10 mouse cellular contexts compared by ENCODE assay signal in genomic region chr4:62629905-62630304, GRCm38 (mm10).
A peak's percentile ranks its signal among the peaks of the same experiment; 100 is the strongest.
DNase-seq lines count a peak whose midpoint lies in the region; ATAC-seq and TF ChIP-seq lines count a peak whose summit lies in the region.
"Had no signal": no experiment of that assay in that cellular context is flagged by ENCODE, and none has a peak within 500 bp of the region (broad histone marks: within the 10 kb centered on the region; RNA-seq: fewer than 3 reads in every experiment).

No protein-coding gene starts in this region.

- peak overlapping the region; percentile 55 for H3K27ac ChIP-seq in heart, adult 2 months
- H3K27ac ChIP-seq in embryonic facial prominence, embryonic 13.5 days: peak overlapping the region; percentile 34; the same call in 1 of the 2 replicates
- H3K27ac ChIP-seq: neural tube, embryonic 12.5 days had no signal

- WGBS in heart, adult 2 months: 30% methylated on average over 4 of the region's 4 CpGs
- WGBS in embryonic facial prominence, embryonic 13.5 days: 64% methylated on average over 4 of the region's 4 CpGs

- no peak for TF ChIP-seq CTCF in heart, adult 2 months (IDR thresholded peaks at IDR 0.05)

- peaks cover 38% of the 10 kb centered on the region for H3K4me1 ChIP-seq in heart, adult 2 months (ENCODE audit: control insufficient read depth, insufficient read depth, low read length)
- peaks cover 66% of the 10 kb centered on the region for H3K4me1 ChIP-seq in embryonic facial prominence, embryonic 13.5 days

- no peaks in the 10 kb centered on the region for H3K79me2 ChIP-seq in heart, adult 2 months (replicated peaks; ENCODE audit: control insufficient read depth, insufficient read depth, low read length)

- H3K9me3 ChIP-seq in embryonic facial prominence, embryonic 13.5 days: no peaks in the 10 kb centered on the region
- H3K9me3 ChIP-seq: neural tube, embryonic 12.5 days had no signal

- no peak overlapping the region for H3K4me2 ChIP-seq in embryonic facial prominence, embryonic 13.5 days
- H3K4me2 ChIP-seq: neural tube, embryonic 12.5 days had no signal

- H3K27me3 ChIP-seq in heart, adult 2 months (ENCODE audit: control insufficient read depth, insufficient read depth, low read length): no peaks in the 10 kb centered on the region
- H3K27me3 ChIP-seq in embryonic facial prominence, embryonic 13.5 days: no peaks in the 10 kb centered on the region
- H3K27me3 ChIP-seq: neural tube, embryonic 12.5 days had no signal

- H3K4me3 ChIP-seq in heart, adult 2 months: no peak overlapping the region
- H3K4me3 ChIP-seq in embryonic facial prominence, embryonic 13.5 days: no peak overlapping the region
- H3K4me3 ChIP-seq: neural tube, embryonic 12.5 days had no signal

- peak in 1 of 2 experiments; percentile 45 for DNase-seq in heart, adult 2 months
- no peak for DNase-seq in heart, postnatal 14 days
- DNase-seq in 3134 (ENCODE audit: extremely low read depth, insufficient read length, low spot score): peak; percentile 49
- peak; percentile 55 for DNase-seq in naive thymus-derived CD4-positive, alpha-beta T cell, adult 2 months (ENCODE audit: low read depth)
- no peak for DNase-seq in adrenal gland, adult 2 months
- no peak for DNase-seq in left cerebral cortex, adult 8-10 months (ENCODE audit: low spot score in 2 of 2)
- DNase-seq in urinary bladder, postnatal 4 days (ENCODE audit: low spot score in 2 of 2): no peak
- DNase-seq: gastrocnemius, postnatal 36 days had no signal

- no peak for TF ChIP-seq POLR2A in heart, adult 2 months (IDR thresholded peaks at IDR 0.05; ENCODE audit: insufficient read depth, low read depth, low read length)

- no peak for TF ChIP-seq EP300 in heart, adult 2 months (IDR thresholded peaks at IDR 0.05; ENCODE audit: insufficient read depth, low read depth, low read length)

- H3K36me3 ChIP-seq in heart, adult 2 months (ENCODE audit: control insufficient read depth, insufficient read depth, low read length): peaks cover 14% of the 10 kb centered on the region
- no peaks in the 10 kb centered on the region for H3K36me3 ChIP-seq in embryonic facial prominence, embryonic 13.5 days

- H3K9ac ChIP-seq in heart, adult 2 months (ENCODE audit: low read depth, low read length): no peak overlapping the region
- H3K9ac ChIP-seq in embryonic facial prominence, embryonic 13.5 days: no peak overlapping the region
- H3K9ac ChIP-seq: neural tube, embryonic 12.5 days had no signal

- intact Hi-C loops in heart, adult 2 months (cut with DNase I): no loop called here
- intact Hi-C loops in heart, postnatal 14 days (cut with DNase I): no loop called here

- no peak for ATAC-seq in embryonic facial prominence, embryonic 13.5 days (ENCODE audit: insufficient number of reproducible peaks, insufficient read depth, low FRiP score, low TSS enrichment, low read depth)

Comparison
In these comparisons a context has a peak if more than half of its experiments do, and no peak if none do; other contexts are left out.
1. DNase-seq: peak in 3134 (single experiment) and naive thymus-derived CD4-positive, alpha-beta T cell, adult 2 months (single experiment); none in heart, postnatal 14 days (0 of 2), adrenal gland, adult 2 months (single experiment), left cerebral cortex, adult 8-10 months (0 of 2) and urinary bladder, postnatal 4 days (0 of 2).